Mouse (Mus musculus): ENCODE results near the gene Trak1. TPM values are rescaled to one million over a fixed set of nuclear protein-coding genes. Genes with fewer than 3 reads are reported as not detected.

Trak1 gene
- total RNA-seq, 4 experiments from 2014 or later = 206 to 233 (median 225) TPM

GRCm38 (mm10) chr9:121475488-121476452 lies 178.5 kb downstream of the Trak1 start:
- no peak for DNase-seq (ENCODE audit: low spot score in 2 of 2)

- DNase-seq (ENCODE audit: low spot score in 2 of 2) = no peak
These were observed 180.1 kb downstream of the Trak1 start for GRCm38 (mm10) chr9:121477305-121477911.

- no peak for DNase-seq (ENCODE audit: low spot score in 2 of 2)
These were observed 182.2 kb downstream of the Trak1 start for GRCm38 (mm10) chr9:121479453-121479852.

- DNase-seq (ENCODE audit: low spot score in 2 of 2) = no peak
These were observed 189.9 kb downstream of the Trak1 start for GRCm38 (mm10) chr9:121487216-121487615.

GRCm38 (mm10) chr9:121491592-121492240 lies 194.4 kb downstream of the Trak1 start:
- no peak for DNase-seq (ENCODE audit: low spot score in 2 of 2)

- DNase-seq (ENCODE audit: low spot score in 2 of 2) = no peak
These were observed 196.9 kb downstream of the Trak1 start for GRCm38 (mm10) chr9:121494006-121494767.

- DNase-seq (ENCODE audit: low spot score in 2 of 2) = peak; percentile 47 to 54
These were observed 198.2 kb downstream of the Trak1 start, which contains the start of gene Cck for GRCm38 (mm10) chr9:121495529-121495928. Gene Cck (minus strand): TSS chr9:121495694.

GRCm38 (mm10) chr9:121496102-121496501 lies 198.8 kb downstream of the Trak1 start:
- DNase-seq (ENCODE audit: low spot score in 2 of 2) = peak in 1 of 2 experiments; percentile 47

- peak; percentile 40 to 80 for DNase-seq (ENCODE audit: low spot score in 2 of 2)
These were observed 208.0 kb downstream of the Trak1 start for GRCm38 (mm10) chr9:121505346-121505745.

- peak in 1 of 2 experiments; percentile 89 for DNase-seq (ENCODE audit: low spot score in 2 of 2)
These were observed 209.3 kb downstream of the Trak1 start for GRCm38 (mm10) chr9:121506478-121507180.

- DNase-seq (ENCODE audit: low spot score in 2 of 2) = no peak
These were observed 214.6 kb downstream of the Trak1 start for GRCm38 (mm10) chr9:121511911-121512310.

GRCm38 (mm10) chr9:121514462-121514861 lies 217.2 kb downstream of the Trak1 start:
- no peak for DNase-seq (ENCODE audit: low spot score in 2 of 2)

GRCm38 (mm10) chr9:121520047-121520446 lies 222.7 kb downstream of the Trak1 start:
- DNase-seq (ENCODE audit: low spot score in 2 of 2) = no peak

Other genes starting within 250 kb of the Trak1 start
- gene Ulk4, start 20.3 kb upstream of the Trak1 start, total RNA-seq (2022) = 10 to 100 TPM in 1 of 4 experiments, 1 to 10 TPM in 3; 7.7 to 10.4 (median 9.2) TPM
- gene Cck, start 198.2 kb downstream of the Trak1 start, total RNA-seq (2022) = 100 to 1,000 TPM; 514 to 621 (median 567) TPM

Measured in left cerebral cortex, adult 8-10 months (tissue).